Mouse (Mus musculus) frontal cortex, adult (tissue): ENCODE measurements around the gene Saysd1.
A peak's percentile ranks its signal among the peaks of the same experiment; 100 is the strongest.

Source experiments
- ATAC-seq: cut with Nextera tagmentation; 2 replicates; pipeline ENCODE4 v1.9.2; 2017; ENCODE audit warnings: mild to moderate bottlenecking, moderate library complexity, mixed read lengths; ENCODE audit not compliant: low TSS enrichment

The Saysd1 gene

DNA sequence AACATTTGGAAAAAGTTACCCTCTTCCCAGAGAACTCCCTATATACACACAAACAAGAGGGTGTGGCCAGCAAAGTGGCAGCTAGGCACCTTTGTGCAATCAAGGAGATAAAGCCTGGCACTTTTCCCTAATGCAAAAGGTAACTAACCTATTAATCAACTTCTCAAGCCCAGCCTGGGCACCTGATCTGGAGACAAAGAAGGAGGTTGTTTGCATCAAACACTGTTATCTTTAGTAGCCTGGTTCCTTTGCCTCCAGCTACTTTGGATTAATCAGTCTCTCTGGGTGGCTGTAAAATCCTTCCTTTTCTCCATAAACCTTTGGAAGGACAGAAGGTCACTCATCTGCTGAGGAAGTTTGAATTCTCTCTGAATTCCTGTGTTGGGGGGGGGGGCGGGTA lies 27.4 kb downstream of the Saysd1 start:
- no peak for ATAC-seq

- ATAC-seq = no peak
Measured at GRCm38 (mm10) chr14:20106271-20106670, 32.1 kb downstream of the Saysd1 start.

GRCm38 (mm10) chr14:20103207-20103606 lies 35.1 kb downstream of the Saysd1 start:
- no peak for ATAC-seq

GRCm38 (mm10) chr14:20098061-20098460 lies 40.3 kb downstream of the Saysd1 start:
- ATAC-seq = no peak

- ATAC-seq = no peak
Measured at GRCm38 (mm10) chr14:20094942-20095341, 43.4 kb downstream of the Saysd1 start.

GRCm38 (mm10) chr14:20093493-20093892 lies 44.8 kb downstream of the Saysd1 start:
- no peak for ATAC-seq

DNA sequence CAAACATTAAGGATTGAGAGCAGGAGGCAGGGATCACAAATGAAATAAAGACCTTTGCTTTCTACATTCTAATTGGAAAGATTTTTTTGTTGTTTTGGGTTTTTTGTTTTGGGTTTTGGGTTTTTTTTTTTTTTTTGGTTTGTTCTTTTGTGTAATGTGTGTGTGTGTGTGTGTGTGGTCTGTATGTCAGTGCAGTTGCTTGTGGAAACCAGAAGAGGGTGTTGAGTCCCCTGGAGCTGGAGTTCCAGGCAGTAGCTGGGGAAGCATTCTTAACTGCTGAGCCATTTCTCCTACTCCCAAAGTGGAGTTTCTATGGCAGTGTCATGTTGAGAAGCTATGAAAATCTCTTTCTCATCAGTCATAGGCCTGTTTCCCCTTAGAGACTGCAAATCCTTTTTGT lies 54.0 kb downstream of the Saysd1 start:
- ATAC-seq = no peak

DNA sequence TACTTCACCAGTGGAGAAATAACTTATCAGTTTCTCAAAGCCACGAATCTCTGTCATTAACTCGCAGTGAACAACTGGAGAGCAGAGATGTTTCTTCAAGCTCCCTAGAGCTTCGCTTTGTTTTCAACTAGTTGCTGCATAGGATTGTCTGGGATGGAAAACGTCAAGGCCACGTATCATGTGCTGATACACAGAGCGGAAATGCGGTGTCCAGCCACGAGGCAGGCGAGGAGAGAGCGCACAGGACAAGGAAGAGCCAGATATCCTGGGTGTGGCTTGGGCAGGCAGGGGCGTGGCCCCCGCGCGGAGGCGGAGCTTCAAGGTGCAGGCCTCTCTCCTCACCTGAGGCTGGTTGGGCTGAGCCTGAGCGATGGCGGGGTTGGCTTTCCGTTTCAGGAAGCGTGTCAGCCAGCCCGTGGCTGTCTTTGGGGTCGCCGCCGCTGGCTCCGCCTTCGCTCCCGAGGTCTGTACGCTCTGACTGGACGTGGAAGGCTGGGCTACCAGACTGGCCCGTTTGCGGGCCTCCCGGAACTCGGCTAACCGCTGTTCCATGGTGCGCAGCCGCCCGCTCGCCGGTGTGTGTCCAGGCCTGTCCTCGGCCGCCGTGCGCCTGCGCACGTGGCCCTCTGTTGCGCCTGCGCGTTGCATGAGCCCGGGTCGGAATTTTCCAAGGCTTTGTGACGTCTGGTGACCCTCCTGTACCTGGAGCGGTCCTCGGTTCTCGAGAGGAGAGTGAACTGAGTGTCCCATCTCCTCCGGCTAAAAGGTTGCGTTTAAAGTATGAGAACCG lies 55.6 kb downstream of the Saysd1 start:
- ATAC-seq = peak; percentile 94

GRCm38 (mm10) chr14:20081937-20082533 lies 56.3 kb downstream of the Saysd1 start:
- no peak; the same call in 1 of the 2 replicates for ATAC-seq

GRCm38 (mm10) chr14:20081084-20081483 lies 57.2 kb downstream of the Saysd1 start:
- ATAC-seq = no peak

GRCm38 (mm10) chr14:20077181-20077580 lies 61.2 kb downstream of the Saysd1 start:
- no peak for ATAC-seq

DNA sequence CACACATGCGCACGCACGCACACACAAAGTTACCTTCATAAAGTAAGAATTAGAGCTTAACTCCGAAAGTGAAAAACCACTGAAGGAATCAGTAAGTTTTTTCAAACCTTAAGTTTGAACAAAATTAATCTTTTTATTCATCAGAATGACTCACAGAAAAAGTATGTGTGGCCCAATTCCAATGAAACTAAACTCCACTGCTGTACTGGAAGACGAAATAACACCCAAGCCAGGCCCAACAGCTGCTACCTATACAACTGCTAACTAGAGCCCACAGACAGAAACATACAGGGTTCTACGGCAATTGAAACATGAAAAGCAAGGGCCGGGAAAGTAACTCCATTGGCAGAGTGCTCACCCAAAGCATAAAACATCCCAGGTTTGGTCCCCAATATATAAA lies 62.8 kb downstream of the Saysd1 start:
- ATAC-seq = peak; percentile 62

DNA sequence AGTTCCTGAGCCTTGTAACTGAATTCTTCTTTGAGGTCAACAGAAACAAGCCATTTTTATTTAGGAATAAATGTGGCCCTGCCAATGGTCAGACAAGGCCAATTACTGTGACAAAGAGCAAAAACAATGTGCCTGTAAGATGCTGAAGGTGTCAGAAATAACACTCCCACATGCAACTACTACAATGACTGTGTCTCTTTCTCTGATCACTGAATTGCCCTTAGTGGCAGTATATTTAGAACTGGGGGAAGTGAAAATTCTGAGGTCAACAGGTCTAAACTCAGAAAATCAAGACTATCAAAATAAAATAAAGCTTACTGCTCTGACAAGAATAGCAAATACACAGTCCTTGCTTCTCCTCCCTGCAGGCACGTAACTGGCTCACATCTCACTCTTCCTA lies 63.6 kb downstream of the Saysd1 start:
- ATAC-seq = no peak

DNA sequence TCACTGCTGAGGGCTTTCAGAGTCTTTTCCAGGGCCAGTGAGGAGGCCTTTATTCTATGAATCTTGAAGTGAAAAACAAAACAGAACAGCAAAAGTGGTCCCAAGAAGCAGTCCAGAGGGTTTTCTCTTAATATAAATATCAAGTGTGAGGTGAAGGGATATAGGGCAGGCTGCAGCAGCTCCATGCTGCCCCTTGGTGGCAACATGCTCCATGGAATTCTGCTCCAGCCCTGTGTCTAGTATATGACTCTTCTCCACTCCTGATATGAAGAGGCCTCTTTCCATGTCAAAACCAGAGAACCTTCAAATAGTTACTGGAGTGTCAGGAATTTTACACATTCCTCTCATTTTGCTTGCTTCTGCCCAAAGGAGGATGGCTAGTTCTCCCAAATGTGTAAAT lies 67.7 kb downstream of the Saysd1 start:
- ATAC-seq = peak; percentile 90

DNA sequence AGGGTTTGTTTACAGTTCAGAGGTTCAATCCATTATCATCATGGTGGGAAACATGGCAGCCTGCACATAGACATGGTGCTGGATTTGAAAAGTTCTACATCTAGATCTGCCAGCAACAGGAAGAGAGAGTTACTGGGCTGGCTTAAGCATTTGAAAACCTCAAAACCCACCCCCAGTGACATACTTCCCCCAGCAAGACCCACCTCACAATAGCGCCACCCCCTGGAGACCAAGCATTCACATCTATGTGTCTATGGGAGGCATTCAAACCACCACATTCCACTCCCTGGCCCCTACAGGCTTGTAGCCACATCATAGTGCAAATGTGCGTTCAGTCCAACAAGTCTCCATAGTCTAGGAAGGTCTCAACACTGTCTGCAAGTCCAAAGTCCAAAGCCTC lies 70.0 kb downstream of the Saysd1 start:
- ATAC-seq = no peak

DNA sequence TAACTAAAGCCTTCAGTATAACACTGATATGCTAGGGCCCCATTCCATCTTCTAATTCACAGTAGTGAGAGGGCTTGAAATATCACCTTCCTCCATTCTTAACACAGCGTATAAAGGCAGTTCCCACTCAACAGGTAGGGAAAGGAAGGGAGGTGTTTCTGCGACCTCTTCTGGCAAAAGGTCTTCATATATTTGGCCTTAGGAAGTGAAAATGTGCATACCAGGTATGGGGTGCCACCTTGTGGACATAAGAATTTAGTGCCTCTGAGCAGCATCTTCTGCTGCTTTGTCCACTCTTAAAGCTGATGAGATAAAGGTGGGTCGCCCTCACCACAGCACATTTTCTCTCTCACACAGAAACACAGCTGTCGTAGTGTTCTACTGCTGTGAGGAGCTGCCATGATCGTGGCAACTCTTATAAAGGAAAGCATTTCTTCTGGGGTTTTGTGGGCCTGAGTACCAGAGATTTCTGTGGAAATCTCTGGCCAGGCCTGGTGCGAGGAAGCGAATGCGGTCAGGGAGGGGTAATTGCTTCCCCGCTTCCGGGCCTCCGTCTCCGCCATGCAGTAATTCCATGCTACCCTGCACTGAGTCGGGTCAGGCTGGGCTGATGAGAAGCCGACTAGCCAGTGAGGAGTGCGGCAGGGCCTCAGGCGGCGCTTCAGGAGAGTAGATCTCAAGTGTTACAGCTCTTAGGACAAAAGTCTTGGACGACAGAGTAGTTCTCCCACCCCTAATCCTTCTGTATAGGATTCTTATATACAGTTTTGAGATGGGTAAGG lies 70.8 kb downstream of the Saysd1 start:
- ATAC-seq = peak; percentile 95

DNA sequence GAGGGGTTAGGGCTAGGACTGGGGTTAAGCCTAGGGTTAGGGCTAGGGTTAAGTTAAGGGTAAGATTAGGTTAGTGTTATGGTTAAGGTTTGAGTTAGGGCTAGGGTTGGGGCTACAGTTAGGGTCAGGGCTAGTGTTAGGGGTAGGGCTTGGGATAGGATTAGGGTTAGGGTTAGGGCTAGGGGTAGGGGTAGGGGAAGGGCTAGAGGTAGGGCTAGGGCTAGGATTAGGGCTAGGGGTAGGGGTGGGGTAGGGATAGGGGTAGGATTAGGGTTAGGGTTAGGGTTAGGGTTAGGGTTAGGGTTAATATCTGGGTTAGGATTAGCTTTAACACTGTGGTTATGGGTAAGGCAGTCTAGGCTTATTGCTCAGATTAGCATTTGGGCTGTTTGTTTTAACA lies 73.6 kb downstream of the Saysd1 start:
- ATAC-seq = no peak

- ATAC-seq = no peak
Measured at GRCm38 (mm10) chr14:20048481-20048835, 89.9 kb downstream of the Saysd1 start.

GRCm38 (mm10) chr14:20047814-20048480 lies 90.4 kb downstream of the Saysd1 start:
- ATAC-seq = peak; percentile 87

DNA sequence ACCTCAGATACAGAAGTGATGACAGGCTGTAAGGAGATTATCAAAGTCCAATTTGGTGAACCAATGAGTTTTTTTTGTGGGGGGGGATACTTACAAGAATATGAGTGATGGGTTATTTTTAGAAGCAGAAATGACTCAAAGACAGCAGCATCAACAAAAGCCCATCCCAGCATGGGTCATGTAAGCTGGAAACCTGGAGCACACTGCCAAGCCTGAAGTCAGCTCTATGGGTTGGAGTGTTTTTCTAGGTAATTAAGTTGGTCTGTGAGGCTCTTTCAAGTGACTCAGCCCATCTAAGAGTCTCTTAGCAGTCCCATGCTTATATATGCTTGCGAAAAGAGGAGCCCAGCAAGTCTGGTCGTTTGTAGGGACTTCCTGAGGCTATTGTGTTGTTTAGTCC lies 91.0 kb downstream of the Saysd1 start:
- no peak for ATAC-seq

- no peak for ATAC-seq
Measured at GRCm38 (mm10) chr14:20044036-20044435, 94.3 kb downstream of the Saysd1 start.

DNA sequence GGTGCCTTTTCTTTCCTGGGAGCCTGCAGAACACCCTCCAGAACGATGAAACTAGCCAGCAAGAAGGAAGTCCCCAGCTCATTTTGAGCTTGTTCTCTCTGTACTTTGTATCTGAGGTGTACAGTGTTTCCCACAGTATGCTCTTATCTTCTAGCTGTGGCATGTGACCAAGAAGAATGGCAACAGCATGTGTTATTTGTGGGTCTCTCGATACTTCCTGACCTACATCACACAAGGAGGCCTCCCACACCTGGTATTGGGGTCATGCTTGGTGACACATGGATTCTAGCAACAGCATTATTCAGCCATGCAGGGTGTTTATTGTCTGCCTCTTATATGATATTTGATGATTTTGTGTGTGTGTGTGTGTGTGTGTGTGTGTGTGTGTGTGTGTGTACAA lies 96.5 kb downstream of the Saysd1 start:
- no peak for ATAC-seq
